Mouse (Mus musculus) embryo, embryonic 11.5 days (tissue): ENCODE data around the gene Lpp.

Source experiments
- DNase-seq: peaks from one replicate; pipeline ENCODE4 v3.0.0-alpha.2; 2012; ENCODE audit warnings: low read depth, low spot score

The Lpp gene

DNA sequence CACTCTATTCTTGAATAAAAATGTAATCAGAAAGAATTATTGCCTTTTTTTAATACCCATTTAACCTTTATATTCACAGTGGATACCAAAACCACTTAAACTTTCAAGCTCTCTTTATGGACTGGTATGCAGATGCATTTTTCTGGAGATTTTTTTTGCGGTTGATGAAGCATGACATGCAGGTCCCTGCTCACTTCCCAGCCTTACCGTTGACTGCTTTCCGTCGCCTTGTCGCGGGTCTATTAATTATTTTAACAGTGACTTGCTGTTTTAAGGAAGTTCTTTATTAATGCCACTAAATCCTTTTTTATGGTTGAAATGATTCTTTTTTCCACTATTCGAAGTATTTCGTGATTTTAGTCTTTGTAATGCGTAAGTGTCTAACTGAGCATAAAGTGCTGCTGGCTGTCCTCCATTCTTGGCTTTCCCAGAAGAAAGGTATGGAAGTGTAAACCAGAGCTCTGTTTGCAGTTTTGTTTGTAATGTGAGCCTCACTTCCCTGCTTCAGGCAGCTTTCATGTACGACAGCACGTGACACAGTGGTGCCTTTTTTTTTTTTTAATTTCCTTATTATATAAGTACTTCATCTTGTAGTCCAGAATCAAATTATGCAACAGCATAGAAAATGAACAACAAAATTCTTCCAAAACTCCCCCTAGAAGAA lies 526.2 kb downstream of the Lpp start:
- DNase-seq: no peak

DNA sequence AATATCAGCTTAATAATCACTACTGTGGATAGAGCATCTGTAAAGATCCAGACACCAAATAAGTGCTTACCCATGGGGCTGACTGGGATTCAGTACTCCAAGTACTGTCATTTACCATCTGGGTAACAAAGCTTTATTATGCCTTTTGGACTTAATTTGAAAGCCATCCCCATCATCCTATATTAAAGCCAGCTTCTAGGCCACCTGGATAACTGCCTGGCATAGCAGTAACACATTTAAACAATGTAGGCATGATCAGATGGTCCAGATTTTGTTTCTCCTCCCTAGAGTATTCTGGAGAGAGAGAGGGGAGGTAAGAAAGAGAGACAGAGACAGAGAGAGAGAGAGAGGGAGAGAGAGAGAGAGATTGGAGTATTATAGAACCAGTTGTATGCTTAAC lies 536.8 kb downstream of the Lpp start:
- no peak for DNase-seq

- no peak for DNase-seq
Observed at GRCm38 (mm10) chr16:24930621-24931020, 537.3 kb downstream of the Lpp start.

DNA sequence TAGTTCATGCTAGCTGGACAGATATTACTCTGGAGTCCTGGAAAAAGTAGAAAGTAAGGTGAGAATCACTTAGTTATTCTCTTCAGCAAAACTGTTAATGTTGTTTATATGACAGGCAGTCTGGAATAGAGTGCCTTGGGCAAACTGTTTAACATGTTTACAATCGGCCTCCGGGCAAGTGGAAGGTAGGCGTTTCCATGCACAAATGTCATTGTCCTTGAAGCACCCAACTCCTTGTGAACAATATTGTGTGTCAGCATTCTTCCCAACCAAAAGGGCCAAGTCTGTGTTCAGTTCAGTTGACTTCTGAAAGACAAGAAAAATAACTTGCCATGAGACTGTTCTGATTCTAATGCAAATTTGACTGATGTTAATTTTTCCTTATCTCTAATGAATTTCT lies 539.5 kb downstream of the Lpp start:
- DNase-seq: no peak

DNA sequence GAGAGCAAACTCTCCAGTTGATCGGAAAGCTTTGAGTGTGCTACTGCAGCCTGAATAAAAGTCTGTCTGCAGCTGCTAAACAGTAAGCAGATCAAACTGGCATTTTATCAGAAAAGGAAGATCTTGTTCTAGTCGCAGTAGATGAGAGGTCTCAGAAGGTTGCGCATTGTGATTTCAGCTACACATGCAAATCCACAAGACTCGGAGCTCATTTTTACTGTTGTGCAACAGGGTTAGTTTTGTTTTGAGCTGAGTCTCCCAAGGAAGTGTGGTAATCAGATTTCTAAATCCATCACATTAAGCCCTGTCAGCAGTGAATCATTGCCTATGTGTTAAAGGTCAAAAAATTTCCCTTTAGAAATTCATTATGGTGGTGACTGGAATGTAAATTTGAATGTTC lies 540.4 kb downstream of the Lpp start:
- no peak for DNase-seq

DNA sequence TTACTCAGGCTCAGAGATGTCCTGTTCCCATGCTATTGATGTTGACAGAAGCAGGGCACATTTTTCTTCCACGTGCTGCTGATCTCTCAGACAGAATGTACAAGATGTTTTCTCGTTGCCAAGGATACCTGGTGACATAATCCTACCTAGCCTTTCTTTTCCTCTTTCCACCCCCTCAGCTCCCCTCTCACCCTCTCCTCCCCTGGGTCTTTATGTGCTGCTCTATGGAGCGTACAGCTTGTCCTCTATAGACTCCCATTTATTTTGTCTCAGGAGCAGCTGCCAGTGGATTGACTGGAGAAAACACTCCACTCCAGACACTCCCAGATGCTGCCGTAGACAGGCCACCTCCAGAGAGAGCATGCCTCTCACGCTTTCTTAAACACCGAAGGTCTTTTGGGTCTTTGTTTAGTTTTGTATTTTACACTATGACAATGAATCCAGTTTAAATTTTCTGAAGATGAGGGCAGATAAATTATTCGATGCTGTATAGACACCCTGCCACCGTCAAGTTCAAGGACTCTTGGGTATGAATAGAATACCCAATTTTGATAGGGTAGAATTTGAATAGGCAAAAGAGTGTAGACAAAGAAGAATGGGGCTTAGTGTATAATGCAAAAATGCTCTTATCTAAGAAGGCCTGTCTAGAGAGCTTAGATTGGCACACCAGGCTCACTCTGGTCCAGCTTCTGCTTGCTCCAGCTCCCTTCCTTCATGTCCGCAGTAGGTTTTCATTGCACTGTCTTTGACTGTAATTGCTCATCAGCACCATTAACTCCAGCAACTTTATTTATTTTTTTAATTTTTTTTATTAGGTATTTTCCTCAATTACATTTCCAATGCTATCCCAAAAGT lies 548.2 kb downstream of the Lpp start:
- no peak for DNase-seq

GRCm38 (mm10) chr16:24943486-24944261 lies 550.4 kb downstream of the Lpp start:
- no peak for DNase-seq

GRCm38 (mm10) chr16:24946356-24946755 lies 553.0 kb downstream of the Lpp start:
- DNase-seq: no peak

DNA sequence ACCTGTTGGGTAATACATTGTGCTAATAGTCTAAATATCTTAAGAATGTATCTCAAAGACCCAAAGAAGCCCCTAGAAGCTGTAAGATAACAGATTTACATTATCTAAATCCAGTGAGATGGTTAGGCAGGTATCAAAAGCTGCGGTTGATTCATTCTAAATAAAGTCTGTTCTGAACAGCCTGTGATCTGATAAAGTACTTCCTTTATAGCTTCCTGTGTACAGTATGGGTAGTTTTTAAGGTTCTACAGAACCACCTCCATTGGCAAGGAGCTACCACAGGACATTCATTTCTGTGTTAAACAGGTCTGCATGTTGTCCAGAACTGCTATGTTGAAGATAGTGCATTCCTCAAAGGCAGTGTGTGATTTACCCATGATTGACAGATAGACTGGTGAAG lies 554.2 kb downstream of the Lpp start:
- DNase-seq: no peak

DNA sequence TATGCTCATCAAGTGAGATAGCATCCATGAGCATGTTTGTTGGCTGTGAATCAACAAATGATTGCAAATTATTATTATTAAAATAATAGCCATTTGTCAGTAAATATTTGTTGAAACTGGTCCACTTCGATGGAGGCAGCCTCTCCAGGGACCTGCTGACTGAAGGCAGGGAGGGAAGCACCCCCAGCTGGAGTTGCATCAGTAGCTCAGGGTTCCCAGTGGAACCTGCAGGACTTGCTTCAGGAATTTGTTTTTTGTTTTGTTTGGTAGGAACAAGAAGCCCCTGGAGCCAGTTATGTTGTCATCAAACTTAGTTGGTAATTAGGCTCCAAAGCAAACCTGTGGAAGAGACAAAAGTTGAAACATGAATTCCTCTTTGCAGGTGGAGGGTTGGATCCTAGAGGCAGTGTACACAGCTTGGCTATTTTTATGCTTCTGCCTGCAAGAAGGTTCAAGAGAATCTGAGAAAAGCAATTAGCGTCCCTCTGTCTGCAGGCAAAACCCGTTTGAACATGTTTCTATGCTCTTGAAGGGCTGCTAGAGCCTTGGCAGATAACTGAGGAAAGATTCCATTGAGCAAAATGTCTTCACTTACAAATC lies 554.9 kb downstream of the Lpp start:
- no peak for DNase-seq

DNA sequence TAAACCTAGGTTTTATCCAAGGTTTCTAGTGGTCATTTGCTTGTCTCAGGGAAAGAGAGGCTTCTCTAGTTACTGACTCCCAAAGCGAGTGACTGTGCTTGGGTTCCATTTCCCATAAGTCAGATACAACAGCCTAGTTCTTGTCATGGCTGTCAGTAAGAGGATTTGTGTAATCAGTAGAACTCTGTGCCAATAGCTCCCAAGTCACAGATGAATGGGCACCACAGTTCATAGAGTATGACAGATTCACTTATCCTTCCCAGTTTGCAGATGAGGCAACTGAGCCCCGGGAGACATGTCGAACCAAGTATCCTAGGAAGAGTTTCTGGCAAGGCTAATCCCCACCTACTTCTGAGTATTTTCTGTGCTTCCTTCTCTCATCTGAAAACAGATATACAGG lies 556.0 kb downstream of the Lpp start:
- no peak for DNase-seq

DNA sequence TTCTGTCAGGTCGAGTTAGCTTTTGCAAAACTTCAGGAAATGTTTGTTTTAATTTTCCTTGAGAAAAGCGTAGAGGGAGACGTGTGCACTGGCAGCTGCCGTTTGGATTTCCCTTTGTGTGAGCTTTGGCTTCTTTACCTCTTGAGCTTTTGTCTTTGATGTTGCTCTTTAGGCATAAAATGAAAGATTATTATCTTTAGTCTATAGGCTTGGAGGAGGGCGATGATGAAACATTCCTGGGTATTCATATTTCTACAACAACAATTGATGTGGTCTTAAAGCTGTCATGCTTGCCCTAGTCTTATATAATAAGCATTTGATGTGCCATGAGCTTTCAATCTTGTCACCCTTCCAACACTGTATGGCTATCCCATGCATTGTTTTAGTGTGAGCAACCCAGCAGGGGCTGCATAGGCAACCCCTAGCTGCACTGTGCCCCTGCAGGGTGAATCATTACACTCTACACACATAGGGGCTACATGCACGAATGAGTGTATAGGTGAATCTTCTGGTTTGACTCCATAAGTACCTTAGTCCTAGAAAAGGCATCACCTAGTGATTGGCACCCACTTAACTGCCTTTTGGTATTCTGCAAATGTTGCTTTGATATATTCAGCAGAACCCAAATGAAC lies 556.9 kb downstream of the Lpp start:
- DNase-seq: no peak

- no peak for DNase-seq
Observed at GRCm38 (mm10) chr16:24951909-24952308, 558.6 kb downstream of the Lpp start.

- no peak for DNase-seq
Observed at GRCm38 (mm10) chr16:24955054-24955453, 561.7 kb downstream of the Lpp start.

- no peak for DNase-seq
Observed at GRCm38 (mm10) chr16:24958661-24959060, 565.4 kb downstream of the Lpp start.

DNA sequence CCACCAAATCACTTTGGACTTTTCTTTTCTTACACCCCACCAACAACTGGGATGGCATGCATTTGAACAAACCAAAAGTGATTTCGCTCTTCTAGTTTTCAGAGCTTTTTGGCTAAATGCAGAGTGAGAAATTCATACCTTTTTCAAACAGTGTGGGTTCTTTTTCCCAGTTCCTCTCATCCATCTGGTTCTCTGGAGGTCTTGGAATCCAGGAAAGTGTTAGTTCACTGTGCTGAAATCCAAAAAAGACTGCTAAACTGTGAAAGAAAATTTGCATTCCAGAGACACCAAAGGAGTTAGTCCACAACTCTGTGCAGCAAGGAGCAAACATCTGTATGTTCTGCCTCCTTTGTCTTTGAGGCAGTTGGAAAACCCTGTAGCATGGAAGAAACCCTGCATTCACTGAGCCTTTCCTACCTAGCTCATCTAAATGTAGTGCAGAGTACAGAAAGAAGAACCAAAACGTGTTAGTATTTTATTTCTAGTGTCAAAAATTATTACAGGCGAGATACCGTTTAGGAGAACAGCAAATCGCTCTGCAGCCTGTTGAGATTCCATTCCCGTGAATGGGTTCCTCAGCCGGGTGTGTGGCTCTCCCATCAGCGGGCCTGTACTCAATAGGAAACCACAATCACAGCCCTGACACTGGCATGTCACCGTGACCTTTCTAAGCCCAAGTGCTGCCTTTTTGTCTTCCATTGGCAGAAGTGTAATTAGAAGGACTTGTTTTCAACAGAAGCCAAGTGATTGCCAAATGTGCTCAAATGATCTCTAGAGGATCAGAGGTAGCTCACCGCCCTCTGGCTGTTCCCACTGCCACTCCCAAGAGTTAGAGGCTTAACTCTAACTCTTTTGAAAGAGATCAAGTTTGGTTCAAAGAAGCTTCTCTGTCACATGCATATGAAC lies 567.8 kb downstream of the Lpp start:
- DNase-seq: no peak

DNA sequence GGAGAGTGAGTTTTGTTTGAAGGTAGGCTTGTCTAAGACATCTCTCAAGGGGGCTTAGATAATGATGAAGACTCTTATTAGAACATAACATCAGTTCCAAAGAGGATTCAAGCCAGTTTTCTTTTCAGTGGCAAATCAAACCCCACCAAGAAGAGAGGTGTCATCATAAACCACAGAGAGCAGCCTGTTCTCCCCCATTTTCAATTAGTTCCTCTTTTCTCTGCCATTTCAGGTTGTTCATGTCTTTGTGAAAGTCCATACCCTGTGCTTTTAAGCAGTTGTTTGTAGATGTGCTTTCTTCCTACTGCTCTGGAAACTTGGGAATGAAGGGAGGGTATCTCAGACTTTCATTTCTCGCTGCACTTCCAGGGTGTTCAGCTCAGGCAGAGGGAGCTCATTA lies 571.0 kb downstream of the Lpp start:
- DNase-seq: no peak

GRCm38 (mm10) chr16:24965091-24965490 lies 571.8 kb downstream of the Lpp start:
- DNase-seq: no peak

DNA sequence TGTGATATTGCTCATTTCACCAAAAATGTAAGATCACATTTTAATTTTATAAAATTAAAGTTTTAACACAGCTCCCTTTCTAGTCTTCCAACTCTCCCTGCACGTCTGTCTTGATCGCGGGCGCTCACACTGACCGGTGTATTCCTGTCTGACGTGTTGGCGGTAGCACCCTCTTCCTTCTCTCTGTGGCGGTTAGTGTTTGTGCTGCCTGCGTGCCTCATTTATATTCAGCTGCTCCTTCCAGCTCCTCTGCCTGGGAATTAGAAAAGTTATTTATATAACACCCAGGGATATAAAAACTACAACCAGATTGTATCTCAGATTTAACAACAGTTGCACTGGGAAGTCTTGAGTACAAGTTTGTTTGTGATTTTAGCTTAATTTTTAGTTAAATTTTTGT lies 573.2 kb downstream of the Lpp start:
- no peak for DNase-seq

- DNase-seq: no peak
Observed at GRCm38 (mm10) chr16:24973009-24973631, 579.8 kb downstream of the Lpp start.
